Mouse (Mus musculus): ENCODE measurements around the gene Sema3a. TPM values are rescaled to one million over a fixed set of nuclear protein-coding genes. Genes with fewer than 3 reads are reported as not detected.

Sema3a gene
- polyA plus RNA-seq, 1 experiment, result 0.25 TPM

DNA sequence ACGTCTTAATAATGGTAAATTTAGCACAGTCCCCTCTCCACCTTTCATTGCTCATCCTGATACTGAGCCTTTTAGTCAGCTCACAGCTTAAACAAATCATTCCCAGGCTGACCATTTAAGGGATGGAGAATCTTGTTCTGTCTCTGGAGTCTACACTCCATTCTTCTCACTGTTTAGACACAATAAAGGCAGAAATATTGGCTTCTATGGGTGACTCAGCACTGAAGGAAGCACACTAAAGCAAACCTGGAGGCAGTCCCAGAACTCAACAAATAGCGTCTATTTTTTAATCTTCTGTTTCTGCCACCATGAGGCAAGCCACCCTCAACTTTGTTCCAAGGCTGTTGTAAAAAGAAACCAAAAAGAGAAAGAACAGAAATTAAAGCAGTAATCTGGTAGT is 374.6 kb downstream of the Sema3a start:
- 56% methylated on average over 2 of the region's 2 CpGs for WGBS
- no peak for TF ChIP-seq CTCF (IDR thresholded peaks at IDR 0.05; ENCODE audit: extremely low read depth, insufficient read length, insufficient replicate concordance, low read depth, low read length)
- no peak for TF ChIP-seq POLR2A (IDR thresholded peaks at IDR 0.05; ENCODE audit: low read depth, low read length)
- H3K27ac ChIP-seq (ENCODE audit: insufficient read depth, low read depth, low read length), result no peak overlapping the region

GRCm38 (mm10) chr5:13505839-13506499 is 380.8 kb downstream of the Sema3a start:
- Histone ChIP-seq H3K36me3 (ENCODE audit: control insufficient read depth, insufficient read depth, low read length) (no peaks in the 10 kb centered on the region), H3K27me3 (ENCODE audit: control insufficient read depth, insufficient read depth, low read length) (no peaks in the 10 kb centered on the region), H3K4me1 (ENCODE audit: control insufficient read depth, insufficient read depth, insufficient read length, low read length) (no peaks in the 10 kb centered on the region), H3K27ac (ENCODE audit: insufficient read depth, low read depth, low read length) (no peak overlapping the region), H3K4me3 (ENCODE audit: low read depth, low read length) (no peak overlapping the region)
- TF ChIP-seq POLR2A (IDR thresholded peaks at IDR 0.05; ENCODE audit: low read depth, low read length) (no peak), CTCF (IDR thresholded peaks at IDR 0.05; ENCODE audit: extremely low read depth, insufficient read length, insufficient replicate concordance, low read depth, low read length) (no peak)
- 23% methylated on average over 4 of the region's 4 CpGs for WGBS

More for the DNA sequence above, 374.6 kb downstream of the Sema3a start:
- Histone ChIP-seq H3K4me1 (ENCODE audit: control insufficient read depth, insufficient read depth, insufficient read length, low read length) (no peaks in the 10 kb centered on the region), H3K36me3 (ENCODE audit: control insufficient read depth, insufficient read depth, low read length) (no peaks in the 10 kb centered on the region), H3K4me3 (ENCODE audit: low read depth, low read length) (no peak overlapping the region), H3K27me3 (ENCODE audit: control insufficient read depth, insufficient read depth, low read length) (no peaks in the 10 kb centered on the region)

DNA sequence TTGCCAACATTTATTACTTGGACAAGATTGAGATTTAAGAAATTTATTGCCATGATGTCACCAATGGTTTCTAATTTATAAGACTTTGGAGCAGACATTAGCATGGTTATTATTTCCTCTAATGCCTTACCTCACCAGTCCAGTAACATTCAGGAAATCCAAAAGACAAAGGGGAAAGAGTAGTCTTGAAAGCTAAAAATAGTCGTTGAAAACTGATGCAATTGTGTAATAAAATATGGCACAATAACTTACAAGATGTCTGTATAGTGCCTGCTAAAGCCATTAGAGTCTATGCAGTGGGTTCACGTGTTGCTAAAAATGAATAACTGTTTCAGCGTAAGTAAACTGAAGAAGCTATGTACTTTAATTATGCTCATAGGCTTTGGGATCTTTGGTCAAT is 383.9 kb downstream of the Sema3a start:
- Histone ChIP-seq H3K4me3 (ENCODE audit: low read depth, low read length) (no peak overlapping the region), H3K36me3 (ENCODE audit: control insufficient read depth, insufficient read depth, low read length) (no peaks in the 10 kb centered on the region), H3K4me1 (ENCODE audit: control insufficient read depth, insufficient read depth, insufficient read length, low read length) (no peaks in the 10 kb centered on the region), H3K27me3 (ENCODE audit: control insufficient read depth, insufficient read depth, low read length) (no peaks in the 10 kb centered on the region), H3K27ac (ENCODE audit: insufficient read depth, low read depth, low read length) (no peak overlapping the region)
- TF ChIP-seq CTCF (IDR thresholded peaks at IDR 0.05; ENCODE audit: extremely low read depth, insufficient read length, insufficient replicate concordance, low read depth, low read length) (no peak), POLR2A (IDR thresholded peaks at IDR 0.05; ENCODE audit: low read depth, low read length) (no peak)
- WGBS, result 67% methylated on average over 3 of the region's 3 CpGs

GRCm38 (mm10) chr5:13517018-13517417 is 391.8 kb downstream of the Sema3a start:
- TF ChIP-seq POLR2A (IDR thresholded peaks at IDR 0.05; ENCODE audit: low read depth, low read length) (no peak), CTCF (IDR thresholded peaks at IDR 0.05; ENCODE audit: extremely low read depth, insufficient read length, insufficient replicate concordance, low read depth, low read length) (no peak)
- no peaks in the 10 kb centered on the region for H3K27me3 ChIP-seq (ENCODE audit: control insufficient read depth, insufficient read depth, low read length)
- no peak overlapping the region for H3K27ac ChIP-seq (ENCODE audit: insufficient read depth, low read depth, low read length)
- H3K36me3 ChIP-seq (ENCODE audit: control insufficient read depth, insufficient read depth, low read length), result no peaks in the 10 kb centered on the region
- H3K4me1 ChIP-seq (ENCODE audit: control insufficient read depth, insufficient read depth, insufficient read length, low read length), result no peaks in the 10 kb centered on the region
- WGBS, result 75% methylated on average over 4 of the region's 4 CpGs
- H3K4me3 ChIP-seq (ENCODE audit: low read depth, low read length), result no peak overlapping the region

- Histone ChIP-seq H3K27me3 (ENCODE audit: control insufficient read depth, insufficient read depth, low read length) (no peaks in the 10 kb centered on the region), H3K4me1 (ENCODE audit: control insufficient read depth, insufficient read depth, insufficient read length, low read length) (no peaks in the 10 kb centered on the region), H3K4me3 (ENCODE audit: low read depth, low read length) (no peak overlapping the region), H3K36me3 (ENCODE audit: control insufficient read depth, insufficient read depth, low read length) (no peaks in the 10 kb centered on the region), H3K27ac (ENCODE audit: insufficient read depth, low read depth, low read length) (no peak overlapping the region)
- TF ChIP-seq POLR2A (IDR thresholded peaks at IDR 0.05; ENCODE audit: low read depth, low read length), result no peak
- TF ChIP-seq CTCF (IDR thresholded peaks at IDR 0.05; ENCODE audit: extremely low read depth, insufficient read length, insufficient replicate concordance, low read depth, low read length), result no peak
- WGBS, result 67% methylated on average over 3 of the region's 3 CpGs
These were observed 400.4 kb downstream of the Sema3a start for GRCm38 (mm10) chr5:13525597-13525996.

DNA sequence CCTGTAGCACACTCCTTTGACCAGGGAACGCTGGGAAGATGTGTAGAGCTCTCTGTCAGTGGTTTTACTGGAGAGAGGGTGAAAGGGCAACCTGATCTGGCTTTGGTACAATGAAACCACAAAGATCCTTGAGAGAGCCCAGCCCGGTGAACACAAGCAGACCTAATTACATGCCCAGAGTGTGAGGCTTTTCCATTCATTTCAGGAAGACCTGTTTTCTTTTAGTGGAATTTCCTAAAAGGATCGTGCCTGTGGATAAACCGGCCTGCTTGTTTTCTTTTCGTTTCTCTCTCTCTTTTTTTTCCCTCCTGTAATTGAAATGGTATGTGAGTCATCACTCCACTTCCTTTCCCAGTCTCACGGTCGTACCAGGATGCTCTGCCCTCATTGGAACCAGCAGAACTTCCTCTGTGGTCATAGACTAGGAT is 401.8 kb downstream of the Sema3a start:
- 46% methylated on average over 7 of the region's 7 CpGs for whole genome bisulfite sequencing
- no peaks in the 10 kb centered on the region for H3K36me3 ChIP-seq (ENCODE audit: control insufficient read depth, insufficient read depth, low read length)
- no peaks in the 10 kb centered on the region for H3K27me3 ChIP-seq (ENCODE audit: control insufficient read depth, insufficient read depth, low read length)
- H3K27ac ChIP-seq (ENCODE audit: insufficient read depth, low read depth, low read length), result no peak overlapping the region
- TF ChIP-seq CTCF (IDR thresholded peaks at IDR 0.05; ENCODE audit: extremely low read depth, insufficient read length, insufficient replicate concordance, low read depth, low read length) (no peak), POLR2A (IDR thresholded peaks at IDR 0.05; ENCODE audit: low read depth, low read length) (no peak)
- H3K4me3 ChIP-seq (ENCODE audit: low read depth, low read length), result no peak overlapping the region
- no peaks in the 10 kb centered on the region for H3K4me1 ChIP-seq (ENCODE audit: control insufficient read depth, insufficient read depth, insufficient read length, low read length)

DNA sequence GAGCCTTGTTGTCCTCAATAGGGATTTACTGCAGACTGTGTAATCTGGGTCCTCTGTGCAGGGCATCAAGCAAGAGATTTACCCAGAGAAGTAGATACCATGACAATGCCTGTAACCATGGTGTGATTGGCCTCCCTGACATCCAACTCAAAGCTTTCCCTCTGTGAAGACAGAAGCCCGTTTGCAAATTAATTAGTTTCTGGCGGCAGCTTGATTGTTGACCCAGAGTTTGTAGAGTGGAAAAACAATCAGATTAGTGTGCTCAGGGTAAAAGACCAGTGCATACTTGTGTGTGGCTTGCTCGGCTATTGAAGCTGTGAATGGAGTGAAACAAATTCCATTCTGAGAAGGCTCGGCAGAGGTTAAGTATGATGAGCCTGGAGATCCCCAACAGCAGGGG is 404.0 kb downstream of the Sema3a start:
- no peaks in the 10 kb centered on the region for H3K4me1 ChIP-seq (ENCODE audit: control insufficient read depth, insufficient read depth, insufficient read length, low read length)
- no peak overlapping the region for H3K27ac ChIP-seq (ENCODE audit: insufficient read depth, low read depth, low read length)
- H3K27me3 ChIP-seq (ENCODE audit: control insufficient read depth, insufficient read depth, low read length), result no peaks in the 10 kb centered on the region
- H3K4me3 ChIP-seq (ENCODE audit: low read depth, low read length), result no peak overlapping the region
- TF ChIP-seq POLR2A (IDR thresholded peaks at IDR 0.05; ENCODE audit: low read depth, low read length), result no peak
- TF ChIP-seq CTCF (IDR thresholded peaks at IDR 0.05; ENCODE audit: extremely low read depth, insufficient read length, insufficient replicate concordance, low read depth, low read length), result no peak
- H3K36me3 ChIP-seq (ENCODE audit: control insufficient read depth, insufficient read depth, low read length), result no peaks in the 10 kb centered on the region
- WGBS, result 33% methylated on average over 4 of the region's 4 CpGs
